Mouse (Mus musculus): Measurements from ENCODE around the gene Selenom. TPM values are rescaled to one million over a fixed set of nuclear protein-coding genes. Genes with fewer than 3 reads are reported as not detected.

Selenom gene
- polyA plus RNA-seq (2017; shearing (Covaris generic)), result 2.8 TPM

DNA sequence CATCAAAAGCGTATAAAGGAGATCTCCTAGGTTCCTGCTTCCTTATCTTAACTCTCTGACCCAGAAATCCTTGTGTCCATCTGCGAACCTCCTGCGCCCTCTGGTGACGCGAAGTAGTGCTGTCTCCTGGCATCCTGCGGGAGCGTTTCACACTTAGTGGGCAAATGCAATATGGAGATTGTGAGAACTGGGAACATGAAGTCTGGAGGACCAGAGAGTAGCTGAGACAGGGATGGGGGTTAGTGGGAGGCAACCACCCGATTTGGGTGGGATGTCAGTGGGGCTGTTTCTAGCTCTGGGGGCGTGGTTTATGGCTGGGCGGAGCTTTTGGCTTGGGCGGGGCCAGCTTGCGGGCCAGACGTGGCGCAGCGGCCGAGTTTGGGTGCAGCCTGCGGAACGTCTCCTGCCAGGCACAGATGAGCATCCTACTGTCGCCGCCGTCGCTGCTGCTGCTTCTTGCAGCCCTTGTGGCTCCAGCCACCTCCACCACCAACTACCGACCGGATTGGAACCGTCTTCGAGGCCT, at the start of gene Selenom:
Gene Selenom, plus strand, starts transcription at position 156 of the 526 bp plus-strand sequence.

DNA sequence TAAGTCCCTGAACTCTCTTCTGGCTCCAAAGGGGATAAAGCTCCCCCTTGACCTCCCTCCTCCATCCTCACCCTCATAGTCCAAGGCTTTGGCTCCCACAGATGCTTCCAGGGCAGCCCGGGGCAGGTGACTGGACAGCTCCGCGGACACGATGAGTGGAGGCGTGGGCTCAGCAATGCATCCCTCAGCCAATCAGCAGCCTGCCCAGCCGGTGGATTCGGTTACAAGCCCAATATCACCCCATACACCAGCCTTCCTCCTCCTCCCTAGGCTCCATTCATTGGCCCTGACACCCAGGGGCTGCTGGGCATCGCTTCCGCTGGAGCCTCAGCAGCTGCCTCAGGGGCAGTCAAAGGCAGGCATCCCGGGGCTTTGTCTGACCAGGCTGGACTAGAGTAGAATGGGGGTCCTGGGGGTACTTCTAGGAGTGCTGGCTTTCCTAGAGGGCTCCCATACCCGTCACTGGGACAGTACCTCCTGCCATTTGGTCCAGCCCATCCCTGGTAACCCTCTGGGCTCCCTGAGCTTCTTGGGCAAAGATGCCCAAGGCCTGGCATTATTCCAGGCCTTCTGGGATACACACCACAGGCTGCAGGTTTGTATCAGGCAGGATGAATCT, 26.4 kb upstream of the Selenom start, which contains the start of gene Pla2g3:
Gene Pla2g3, plus strand, starts transcription at position 333 of the 619 bp plus-strand sequence.

DNA sequence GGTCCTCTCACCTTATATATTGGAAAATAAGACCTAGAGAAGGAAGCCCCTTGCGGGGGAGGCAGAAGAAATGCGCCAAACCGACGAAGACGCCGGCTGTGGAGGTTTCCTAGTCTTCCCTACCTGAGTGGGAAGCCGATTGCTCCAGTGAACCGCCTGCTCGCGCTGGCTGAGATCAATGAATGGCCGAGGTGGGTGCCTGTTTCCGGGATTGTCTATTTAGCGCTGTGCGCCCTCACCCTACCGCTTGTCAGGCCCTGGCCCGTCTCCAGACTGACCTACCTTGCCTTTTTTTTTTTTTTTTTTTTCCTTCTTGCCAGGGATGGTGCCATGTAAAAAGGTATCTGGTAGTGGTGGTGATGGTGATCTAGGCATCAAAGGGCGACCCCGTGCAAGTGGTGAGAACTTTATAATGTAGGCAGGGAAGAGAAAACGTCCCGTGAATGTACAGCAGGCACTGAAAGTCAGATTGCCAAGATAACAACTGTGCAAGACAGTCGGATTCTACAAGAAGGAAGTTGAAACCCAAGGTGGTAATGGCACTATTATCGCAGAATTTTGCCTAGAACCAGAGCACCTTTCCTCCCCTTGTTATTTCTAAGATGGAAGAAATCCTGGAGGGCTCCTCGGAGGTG, 26.1 kb downstream of the Selenom start, which contains the start of gene Smtn:
Gene Smtn, minus strand, starts transcription at position 162 of the 635 bp plus-strand sequence.

Other genes starting within 250 kb of the Selenom start
- gene Drg1, start 248.3 kb upstream of the Selenom start, polyA plus RNA-seq (2017; shearing (Covaris generic)), result 106 TPM
- 21.6 TPM for gene Patz1, start 225.8 kb upstream of the Selenom start, polyA plus RNA-seq (2017; shearing (Covaris generic))
- 75.5 TPM for gene Pik3ip1, start 184.3 kb upstream of the Selenom start, polyA plus RNA-seq (2017; shearing (Covaris generic))
- gene Limk2, start 105.5 kb upstream of the Selenom start, polyA plus RNA-seq (2017; shearing (Covaris generic)), result 44.7 TPM
- 27.0 TPM for gene Rnf185, start 62.3 kb upstream of the Selenom start, polyA plus RNA-seq (2017; shearing (Covaris generic))
- 0.24 TPM for gene Pla2g3, start 26.4 kb upstream of the Selenom start, polyA plus RNA-seq (2017; shearing (Covaris generic))
- gene Inpp5j, start 9.9 kb upstream of the Selenom start, polyA plus RNA-seq (2017; shearing (Covaris generic)), result 0.22 TPM
- gene Smtn, start 25.9 kb downstream of the Selenom start, polyA plus RNA-seq (2017; shearing (Covaris generic)), result 0.50 TPM
- gene Morc2a, start 134.5 kb downstream of the Selenom start, polyA plus RNA-seq (2017; shearing (Covaris generic)), result 34.5 TPM